Mouse (Mus musculus): Measurements from ENCODE around the gene Usp2.
A peak's percentile ranks its signal among the peaks of the same experiment; 100 is the strongest.
"Not testable (repeated sequence)": the region's sequence is repeated elsewhere in the genome, so short reads cannot be mapped to it uniquely, and the experiment has no call there.

The Usp2 gene

DNA sequence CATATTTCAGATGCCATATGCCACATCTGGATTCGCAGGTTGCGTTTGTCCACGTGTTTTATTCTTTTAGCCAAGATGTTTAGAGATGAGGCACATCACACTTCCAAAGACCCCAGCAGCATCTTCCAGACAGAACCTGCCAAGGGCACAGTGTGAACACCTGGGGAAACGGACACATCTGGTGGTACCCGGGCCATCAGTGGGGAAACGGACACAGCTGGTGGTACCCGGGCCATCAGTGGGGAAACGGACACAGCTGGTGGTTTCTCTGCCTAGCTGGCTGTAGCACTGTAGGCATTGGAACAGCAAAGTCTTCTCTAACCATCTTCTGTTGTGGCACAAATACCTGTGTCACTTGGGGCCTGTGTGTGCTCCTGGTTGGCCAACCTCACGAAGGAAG lies 29.0 kb downstream of the Usp2 start:
- no peak for DNase-seq

DNA sequence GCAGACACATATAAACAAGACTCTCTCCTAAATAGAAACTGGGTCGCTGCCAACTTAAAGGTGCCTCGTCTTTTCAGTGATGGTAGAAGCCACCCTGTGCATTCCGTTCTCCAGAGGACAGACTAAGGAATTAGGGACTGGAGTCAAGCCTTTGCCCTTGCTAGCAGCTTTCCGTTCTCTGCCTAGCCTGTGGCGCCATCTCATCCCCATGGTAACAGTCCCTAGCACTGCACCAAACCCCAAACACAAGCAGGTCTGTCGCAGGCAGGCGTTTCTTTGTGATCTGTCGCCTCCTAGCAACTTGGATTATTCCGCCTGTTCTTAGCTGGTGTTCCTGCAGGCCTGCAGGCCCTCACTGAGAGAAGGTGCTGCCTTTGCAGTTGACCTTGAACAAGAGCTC lies 29.7 kb downstream of the Usp2 start:
- no peak for DNase-seq

- DNase-seq = no peak
Measured at GRCm38 (mm10) chr9:44101490-44101889, 34.7 kb downstream of the Usp2 start, which contains the start of gene Mfrp. Gene Mfrp (plus strand): TSS chr9:44101729.

DNA sequence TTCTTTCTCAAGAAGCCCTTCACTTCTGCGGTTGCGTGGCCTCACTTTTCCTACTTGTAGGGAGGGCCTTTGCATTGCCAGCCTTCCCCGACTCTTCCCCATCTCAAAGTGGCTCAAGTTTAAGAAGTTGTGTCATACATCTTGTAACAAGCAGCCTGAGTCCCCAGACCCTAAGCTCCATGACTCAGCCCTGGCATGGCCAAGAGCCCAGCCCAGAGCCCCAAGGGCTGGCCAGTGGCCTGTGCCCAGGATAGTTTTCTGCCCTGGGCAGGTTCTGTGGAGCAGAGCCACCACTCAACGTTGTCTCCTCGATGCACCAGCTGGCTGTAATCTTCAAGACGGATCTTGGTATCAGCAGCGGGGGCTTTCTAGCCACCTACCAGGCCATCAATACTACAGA lies 38.1 kb downstream of the Usp2 start:
- DNase-seq = no peak

GRCm38 (mm10) chr9:44105781-44106180 lies 39.0 kb downstream of the Usp2 start:
- no peak for DNase-seq

- DNase-seq = no peak
Measured at GRCm38 (mm10) chr9:44106182-44106581, 39.4 kb downstream of the Usp2 start.

GRCm38 (mm10) chr9:44106596-44106995 lies 39.8 kb downstream of the Usp2 start:
- DNase-seq = no peak

DNA sequence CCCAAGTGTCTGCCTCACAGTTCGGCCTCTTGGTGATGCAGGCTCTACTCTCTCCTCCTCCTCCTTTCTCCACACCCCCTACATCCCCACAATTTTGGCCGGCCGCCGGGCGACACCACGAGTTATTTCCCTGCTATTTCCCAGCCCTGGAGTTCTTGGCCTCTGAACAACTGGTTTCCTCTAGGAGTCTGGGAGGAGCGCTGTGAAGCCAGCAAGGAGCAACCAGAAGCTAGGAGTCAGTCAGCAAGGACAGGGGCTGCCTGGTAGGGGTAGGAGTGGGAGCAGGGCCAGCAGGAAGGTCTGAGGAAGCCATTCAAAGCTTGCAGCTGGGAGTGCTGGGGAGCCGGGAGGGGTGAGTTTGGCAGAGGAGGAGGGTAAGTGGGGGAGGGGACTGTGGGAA lies 40.3 kb downstream of the Usp2 start, which contains the start of gene C1qtnf5:
Gene C1qtnf5 (plus strand): TSS at position 136 of the 400 bp plus-strand sequence.
- DNase-seq = no peak

- no peak for DNase-seq
Measured at GRCm38 (mm10) chr9:44107557-44108179, 40.8 kb downstream of the Usp2 start.

DNA sequence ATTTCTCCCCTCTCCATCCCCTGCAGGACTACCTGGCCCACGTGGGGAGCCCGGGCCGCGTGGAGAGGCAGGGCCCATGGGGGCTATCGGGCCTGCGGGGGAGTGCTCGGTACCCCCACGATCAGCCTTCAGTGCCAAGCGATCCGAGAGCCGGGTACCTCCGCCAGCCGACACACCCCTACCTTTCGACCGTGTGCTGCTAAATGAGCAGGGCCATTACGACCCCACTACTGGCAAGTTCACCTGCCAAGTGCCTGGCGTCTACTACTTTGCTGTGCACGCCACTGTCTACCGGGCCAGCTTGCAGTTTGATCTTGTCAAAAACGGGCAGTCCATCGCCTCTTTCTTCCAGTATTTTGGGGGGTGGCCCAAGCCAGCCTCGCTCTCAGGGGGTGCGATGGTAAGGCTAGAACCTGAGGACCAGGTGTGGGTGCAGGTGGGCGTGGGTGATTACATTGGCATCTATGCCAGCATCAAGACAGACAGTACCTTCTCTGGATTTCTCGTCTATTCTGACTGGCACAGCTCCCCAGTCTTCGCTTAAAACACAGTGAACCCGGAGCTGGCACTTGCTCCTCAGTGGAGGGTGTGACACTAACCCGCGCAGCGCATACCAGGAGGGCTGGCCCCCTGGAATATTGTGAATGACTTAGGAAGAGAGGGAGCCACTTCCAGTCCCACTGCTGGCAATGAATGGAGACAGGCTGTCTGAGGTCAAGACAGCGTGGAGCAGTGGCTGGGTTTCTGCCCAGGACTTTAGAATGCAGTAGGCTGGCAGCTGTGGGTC lies 41.6 kb downstream of the Usp2 start:
- no peak for DNase-seq

DNA sequence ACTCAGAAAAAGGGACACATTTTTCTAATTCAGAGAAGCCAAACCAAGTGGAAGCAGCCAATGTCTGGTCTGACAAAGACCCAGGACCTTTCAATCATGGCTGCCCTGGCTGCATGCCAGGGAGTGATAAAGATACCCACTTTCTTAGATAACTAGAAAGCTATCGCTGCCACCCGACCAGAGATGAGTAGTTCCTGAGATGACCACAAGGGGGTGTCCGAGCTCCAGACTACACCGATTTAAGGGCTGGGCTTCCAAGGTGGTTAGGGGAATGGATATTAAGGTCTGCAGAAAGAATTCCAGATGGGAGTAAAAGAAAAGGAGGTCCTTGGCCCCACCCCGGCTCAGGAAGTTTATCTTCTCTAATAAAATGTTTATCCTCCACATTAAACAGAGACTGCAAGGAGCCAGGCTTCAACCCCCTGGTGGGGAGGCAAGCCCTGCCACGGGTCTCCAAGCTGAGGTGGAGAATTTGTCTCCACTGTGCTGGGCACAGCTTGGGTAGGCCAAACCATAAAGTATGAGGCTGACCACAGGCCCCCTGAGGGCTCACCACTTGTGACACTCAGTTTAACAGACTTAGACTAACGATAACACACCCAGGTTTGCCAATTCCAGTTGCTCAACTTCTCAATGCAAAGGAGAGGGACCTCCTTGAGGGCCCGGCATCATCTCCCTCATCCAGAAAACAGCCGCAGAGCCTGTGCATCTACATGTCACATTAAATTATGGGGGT lies 42.7 kb downstream of the Usp2 start:
- peak; percentile 81 for DNase-seq

GRCm38 (mm10) chr9:44111909-44112308 lies 45.1 kb downstream of the Usp2 start:
- DNase-seq = not testable (repeated sequence)

GRCm38 (mm10) chr9:44113105-44113789 lies 46.4 kb downstream of the Usp2 start, which contains the start of the genes Gm49380 and Rnf26:
Gene Gm49380 (minus strand): TSS chr9:44113500.
Gene Rnf26 (minus strand): TSS chr9:44113517.
- peak; percentile 96 for DNase-seq

DNA sequence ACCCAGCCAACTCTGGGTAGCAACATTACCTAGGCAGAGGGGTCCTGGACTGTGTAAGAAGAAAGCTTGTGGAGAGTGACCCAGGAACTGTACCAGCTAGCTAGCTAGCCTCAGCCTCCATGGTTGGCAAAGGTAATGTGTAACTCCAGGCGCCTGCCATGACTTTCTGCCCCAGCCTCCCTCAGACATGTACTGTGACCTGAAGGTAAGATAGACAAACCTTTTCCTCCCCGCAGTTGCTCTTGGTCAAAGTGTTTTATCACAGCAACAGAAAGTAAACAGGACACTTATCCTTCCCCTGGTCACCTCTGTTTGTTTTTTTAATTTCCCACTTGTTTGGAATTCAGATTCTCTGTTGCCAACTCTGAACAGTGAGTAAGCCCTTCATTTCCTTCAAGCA lies 47.6 kb downstream of the Usp2 start:
- no peak for DNase-seq

- no peak for DNase-seq
Measured at GRCm38 (mm10) chr9:44115599-44115998, 48.8 kb downstream of the Usp2 start.

GRCm38 (mm10) chr9:44116182-44116581 lies 49.4 kb downstream of the Usp2 start:
- no peak for DNase-seq

DNA sequence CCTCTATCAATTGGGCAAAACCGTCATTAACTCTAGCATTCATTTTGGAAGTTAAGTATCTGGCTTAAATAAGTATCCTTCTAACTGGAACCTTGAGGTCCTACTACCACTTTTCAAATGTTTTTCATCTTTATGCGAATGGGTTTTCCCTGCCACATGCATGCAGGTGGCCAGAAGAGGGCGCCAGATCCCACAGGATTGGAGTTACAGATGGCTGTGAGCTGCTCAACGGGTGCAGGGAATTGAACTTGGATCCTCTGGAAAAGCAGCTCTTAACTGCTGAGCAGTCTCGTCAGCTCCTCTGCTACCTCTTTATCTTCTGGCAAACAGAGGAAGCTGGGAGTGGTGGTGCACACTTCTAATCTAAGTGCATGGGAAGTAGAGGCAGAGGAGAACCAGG lies 52.2 kb downstream of the Usp2 start:
- peak; percentile 77 for DNase-seq

DNA sequence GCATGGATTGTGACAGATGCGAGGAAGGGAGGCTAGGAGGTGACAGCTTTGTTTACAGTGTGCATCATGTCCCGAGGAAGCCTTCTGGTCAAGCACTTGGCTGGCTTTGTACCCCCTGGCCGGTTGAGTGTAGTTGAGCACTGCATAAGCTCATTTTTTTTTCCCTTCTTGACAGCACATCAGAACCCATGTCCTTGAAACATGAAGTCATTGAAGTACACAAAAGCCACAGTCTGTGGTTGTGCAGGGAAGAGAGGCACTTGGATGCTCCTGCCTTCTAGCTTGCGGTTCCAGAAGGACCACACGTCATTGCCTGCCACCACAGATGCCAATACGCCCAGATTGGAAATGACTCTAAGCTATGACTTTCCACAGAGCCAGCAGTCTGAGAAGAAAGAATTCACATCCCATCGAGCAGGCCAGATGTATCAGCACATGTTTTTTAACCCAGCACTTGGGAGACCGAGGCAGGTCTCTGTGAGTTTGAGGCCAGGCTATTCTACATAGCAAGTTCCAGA lies 53.2 kb downstream of the Usp2 start:
- DNase-seq = no peak

GRCm38 (mm10) chr9:44124317-44124716 lies 57.5 kb downstream of the Usp2 start:
- DNase-seq = no peak

GRCm38 (mm10) chr9:44125026-44125425 lies 58.2 kb downstream of the Usp2 start:
- DNase-seq = no peak

- DNase-seq = peak; percentile 88
Measured at GRCm38 (mm10) chr9:44125546-44126428, 59.0 kb downstream of the Usp2 start.

GRCm38 (mm10) chr9:44126746-44127145 lies 59.9 kb downstream of the Usp2 start:
- no peak for DNase-seq

Data from thymus, postnatal 14 days (tissue).